Mouse (Mus musculus): ENCODE results near the gene Parp3. TPM values are rescaled to one million over a fixed set of nuclear protein-coding genes. Genes with fewer than 3 reads are reported as not detected.

The Parp3 gene
- polyA plus RNA-seq, 1 experiment from 2014 or later = 2.7 TPM

DNA sequence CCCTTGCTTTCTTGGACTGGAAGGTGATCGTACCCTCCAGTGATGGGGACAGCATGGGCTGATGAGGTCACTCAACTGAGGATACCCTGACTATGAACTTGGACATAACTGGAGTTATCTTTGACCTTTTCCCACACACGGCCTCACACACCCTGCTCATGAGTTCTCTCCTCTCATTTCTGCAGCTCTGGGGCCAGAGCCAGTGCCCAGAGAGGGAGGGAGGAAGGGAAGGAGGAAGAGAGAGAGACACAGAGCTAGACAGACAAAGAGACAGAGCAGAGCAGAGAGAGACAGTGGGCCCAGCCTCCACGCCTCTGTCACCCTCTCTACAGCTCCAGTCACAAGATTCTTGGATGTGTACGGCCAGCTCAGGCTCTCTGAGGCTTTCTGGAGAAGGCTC lies 4.4 kb downstream of the Parp3 start:
- Histone ChIP-seq H3K4me1 (peaks cover 67% of the 10 kb centered on the region), H3K9me3 (replicated peaks) (no peaks in the 10 kb centered on the region), H3K36me3 (no peaks in the 10 kb centered on the region), H3K4me3 (no peak overlapping the region), H3K27me3 (ENCODE audit: low read depth, poor library complexity, severe bottlenecking) (peaks cover 14% of the 10 kb centered on the region), H3K27ac (replicated peaks) (peak overlapping the region; percentile 56; the same call in 1 of the 2 replicates)
- WGBS = 71% methylated on average over 4 of the region's 4 CpGs
- no peak for DNase-seq (ENCODE audit: low spot score)

DNA sequence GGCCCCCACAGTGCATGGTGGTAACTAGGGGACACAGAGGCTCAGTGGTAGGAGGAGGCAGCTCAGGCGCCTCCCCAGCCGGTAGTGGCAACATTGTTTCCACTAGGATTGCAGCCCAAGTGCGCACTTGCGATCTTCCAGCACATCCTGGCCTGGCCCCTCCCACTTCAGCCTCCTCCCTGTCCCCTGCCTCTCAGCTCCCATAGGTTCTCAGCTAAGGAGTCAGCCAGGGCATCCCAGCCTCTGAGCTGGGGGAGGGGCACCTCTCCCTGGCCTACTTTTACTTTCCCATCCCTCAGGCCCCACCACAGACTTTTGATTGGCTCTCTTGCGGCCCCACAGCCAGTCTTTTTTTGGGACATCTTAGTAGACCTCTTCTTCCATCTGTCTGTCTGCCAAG lies 4.9 kb downstream of the Parp3 start:
- H3K27me3 ChIP-seq (ENCODE audit: low read depth, poor library complexity, severe bottlenecking) = peaks cover 14% of the 10 kb centered on the region
- no peaks in the 10 kb centered on the region for H3K9me3 ChIP-seq (replicated peaks)
- H3K4me1 ChIP-seq = peaks cover 63% of the 10 kb centered on the region
- H3K27ac ChIP-seq (replicated peaks) = 0 out of 2 replicates have a peak overlapping the region, but pooled peaks have one; percentile 56
- peak overlapping the region; percentile 31 for H3K4me3 ChIP-seq
- H3K36me3 ChIP-seq = no peaks in the 10 kb centered on the region
- peak; percentile 48 for DNase-seq (ENCODE audit: low spot score)
- WGBS = 11% methylated on average over 5 of the region's 5 CpGs

- no peak for DNase-seq (ENCODE audit: low spot score)
- H3K4me3 ChIP-seq = peak overlapping the region; percentile 31
- H3K27ac ChIP-seq (replicated peaks) = 0 out of 2 replicates have a peak overlapping the region, but pooled peaks have one; percentile 56
- H3K9me3 ChIP-seq (replicated peaks) = no peaks in the 10 kb centered on the region
- peaks cover 57% of the 10 kb centered on the region for H3K4me1 ChIP-seq
- H3K36me3 ChIP-seq = peaks cover 2% of the 10 kb centered on the region
- WGBS = 64% methylated on average over 14 of the region's 14 CpGs
- peaks cover 16% of the 10 kb centered on the region for H3K27me3 ChIP-seq (ENCODE audit: low read depth, poor library complexity, severe bottlenecking)
Observed at GRCm38 (mm10) chr9:106470991-106471750, 5.6 kb downstream of the Parp3 start.

- H3K27ac ChIP-seq (replicated peaks) = no peak overlapping the region
- peaks cover 14% of the 10 kb centered on the region for H3K36me3 ChIP-seq
- no peak overlapping the region for H3K4me3 ChIP-seq
- H3K4me1 ChIP-seq = peaks cover 55% of the 10 kb centered on the region
- no peaks in the 10 kb centered on the region for H3K9me3 ChIP-seq (replicated peaks)
- 78% methylated on average over 9 of the region's 9 CpGs for WGBS
- peaks cover 28% of the 10 kb centered on the region for H3K27me3 ChIP-seq (ENCODE audit: low read depth, poor library complexity, severe bottlenecking)
- no peak for DNase-seq (ENCODE audit: low spot score)
Observed at GRCm38 (mm10) chr9:106469776-106470175, 7.0 kb downstream of the Parp3 start.

DNA sequence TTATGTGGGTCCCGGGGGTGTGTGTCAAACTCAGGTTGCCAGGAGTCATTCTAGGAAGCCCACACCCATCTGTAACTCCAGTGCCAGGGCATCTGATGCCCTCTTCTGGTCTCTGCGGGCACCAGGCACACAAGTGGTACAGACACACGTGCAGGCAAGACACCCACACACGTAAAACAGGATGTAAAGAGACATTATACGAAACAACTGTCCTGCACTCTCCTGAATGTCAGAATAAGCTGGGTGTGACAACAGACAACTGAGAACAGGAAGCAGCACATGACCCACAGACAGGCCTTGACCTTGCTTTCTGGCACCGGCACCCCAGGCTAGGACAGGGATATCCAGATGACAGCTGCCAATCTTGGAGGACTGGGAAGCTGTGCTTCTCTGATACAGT lies 7.4 kb downstream of the Parp3 start:
- Histone ChIP-seq H3K27ac (replicated peaks) (no peak overlapping the region), H3K9me3 (replicated peaks) (no peaks in the 10 kb centered on the region), H3K4me1 (peaks cover 55% of the 10 kb centered on the region), H3K27me3 (ENCODE audit: low read depth, poor library complexity, severe bottlenecking) (peaks cover 33% of the 10 kb centered on the region), H3K4me3 (no peak overlapping the region), H3K36me3 (peaks cover 19% of the 10 kb centered on the region)
- WGBS = 78% methylated on average over 6 of the region's 6 CpGs
- DNase-seq (ENCODE audit: low spot score) = no peak

DNA sequence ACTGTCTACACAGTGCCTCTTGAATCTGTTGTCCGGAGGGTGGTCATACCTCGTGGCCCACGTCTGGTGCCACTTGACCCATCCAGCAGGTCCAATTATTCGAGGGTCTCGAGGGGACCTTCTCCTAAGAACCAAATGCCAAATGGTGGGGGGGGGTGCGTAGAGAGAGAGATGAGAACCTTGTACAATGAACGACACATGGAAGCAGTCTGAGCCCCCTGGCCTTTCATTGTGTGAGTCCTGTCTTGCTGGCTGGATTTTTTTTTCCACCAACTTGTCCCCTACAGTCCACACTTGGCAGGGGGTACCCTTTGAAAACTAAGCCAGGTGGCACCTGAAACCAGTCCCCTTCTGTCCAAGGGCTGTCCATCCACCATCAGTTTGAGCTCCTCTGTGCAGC lies 9.0 kb downstream of the Parp3 start:
- Histone ChIP-seq H3K4me3 (no peak overlapping the region), H3K27me3 (ENCODE audit: low read depth, poor library complexity, severe bottlenecking) (peaks cover 42% of the 10 kb centered on the region), H3K27ac (replicated peaks) (no peak overlapping the region), H3K4me1 (peaks cover 54% of the 10 kb centered on the region), H3K36me3 (peaks cover 35% of the 10 kb centered on the region), H3K9me3 (replicated peaks) (no peaks in the 10 kb centered on the region)
- no peak for DNase-seq (ENCODE audit: low spot score)
- WGBS = 90% methylated on average over 7 of the region's 7 CpGs

DNA sequence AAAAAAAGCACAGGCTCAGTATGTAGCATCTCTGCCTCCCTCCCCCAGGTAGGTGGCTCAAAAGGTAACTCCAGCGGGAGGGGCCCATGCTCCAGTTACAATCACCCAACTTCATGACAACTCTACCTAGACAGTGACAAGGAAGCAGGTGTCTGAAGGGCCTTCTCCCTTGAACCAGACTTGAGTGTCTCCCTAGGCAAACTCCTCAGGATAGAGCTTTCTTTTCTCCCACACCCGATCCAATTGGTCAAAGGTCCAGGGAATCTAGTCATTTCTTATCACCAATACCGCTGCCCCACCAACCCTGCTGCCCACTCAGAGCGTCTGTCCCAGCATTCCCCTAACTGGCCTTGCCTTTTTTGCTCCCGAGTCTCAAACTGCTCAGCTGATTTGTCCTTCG lies 10.0 kb downstream of the Parp3 start:
- Histone ChIP-seq H3K4me3 (no peak overlapping the region), H3K4me1 (peaks cover 52% of the 10 kb centered on the region), H3K27ac (replicated peaks) (no peak overlapping the region), H3K27me3 (ENCODE audit: low read depth, poor library complexity, severe bottlenecking) (peaks cover 50% of the 10 kb centered on the region), H3K36me3 (peaks cover 45% of the 10 kb centered on the region), H3K9me3 (replicated peaks) (no peaks in the 10 kb centered on the region)
- no peak for DNase-seq (ENCODE audit: low spot score)
- 92% methylated on average over 6 of the region's 6 CpGs for WGBS

GRCm38 (mm10) chr9:106465571-106466200 lies 11.1 kb downstream of the Parp3 start, which contains the start of gene Gpr62:
Gene Gpr62, minus strand, starts transcription at chr9:106465938.
- Histone ChIP-seq H3K36me3 (peaks cover 55% of the 10 kb centered on the region), H3K9me3 (replicated peaks) (no peaks in the 10 kb centered on the region), H3K27me3 (ENCODE audit: low read depth, poor library complexity, severe bottlenecking) (peaks cover 42% of the 10 kb centered on the region), H3K4me1 (peaks cover 49% of the 10 kb centered on the region), H3K27ac (replicated peaks) (peak within 1 kb of the TSS; percentile 85), H3K4me3 (peak within 1 kb of the TSS; percentile 54)
- 29% methylated on average over 26 of the region's 26 CpGs for WGBS
- no peak for DNase-seq (ENCODE audit: low spot score)

DNA sequence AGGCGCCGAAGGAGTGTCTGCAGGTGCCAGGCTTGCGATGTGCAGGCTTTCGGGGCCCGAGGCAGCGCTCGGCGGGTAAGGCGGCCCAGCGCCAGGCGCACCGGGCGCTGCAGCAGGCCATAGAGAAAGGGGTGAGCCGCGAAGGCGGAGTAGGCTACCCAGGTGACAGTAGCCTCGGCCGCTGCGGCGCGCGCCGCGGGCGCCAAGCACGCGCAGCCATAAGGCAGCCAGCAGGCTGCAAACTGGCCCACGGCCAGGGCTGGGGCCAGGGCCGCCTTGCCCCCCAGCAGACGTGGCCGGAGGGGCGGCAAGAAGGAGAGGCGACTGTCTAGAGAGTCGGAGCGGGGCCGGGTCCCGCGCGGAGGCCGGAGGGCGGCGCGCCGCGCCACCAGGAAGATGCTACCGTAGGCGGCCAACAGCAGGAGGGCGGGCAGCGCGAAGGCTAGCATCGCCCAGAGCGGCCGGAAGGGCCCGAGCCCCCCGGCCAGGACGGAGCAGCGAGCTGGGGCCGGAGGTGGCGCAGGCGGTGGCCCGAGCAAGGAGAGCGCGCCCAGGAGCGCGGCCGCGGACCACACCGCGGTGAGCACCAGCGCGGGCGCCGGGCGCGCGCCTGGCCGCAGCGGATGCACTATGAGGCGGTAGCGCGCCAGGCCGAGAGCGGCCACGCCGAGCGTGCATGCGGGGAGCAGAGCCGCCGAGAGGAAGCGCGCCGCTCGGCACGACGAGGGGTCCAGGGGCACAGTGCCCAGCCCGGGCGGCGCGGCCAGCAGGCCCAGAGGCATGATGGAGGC lies 11.8 kb downstream of the Parp3 start:
- Histone ChIP-seq H3K36me3 (peaks cover 63% of the 10 kb centered on the region), H3K4me1 (peaks cover 56% of the 10 kb centered on the region), H3K27me3 (ENCODE audit: low read depth, poor library complexity, severe bottlenecking) (peaks cover 42% of the 10 kb centered on the region), H3K4me3 (peak overlapping the region; percentile 54), H3K27ac (replicated peaks) (peak overlapping the region; percentile 85), H3K9me3 (replicated peaks) (no peaks in the 10 kb centered on the region)
- 1% methylated on average over 98 of the region's 99 CpGs for WGBS
- DNase-seq (ENCODE audit: low spot score) = peak; percentile 74

DNA sequence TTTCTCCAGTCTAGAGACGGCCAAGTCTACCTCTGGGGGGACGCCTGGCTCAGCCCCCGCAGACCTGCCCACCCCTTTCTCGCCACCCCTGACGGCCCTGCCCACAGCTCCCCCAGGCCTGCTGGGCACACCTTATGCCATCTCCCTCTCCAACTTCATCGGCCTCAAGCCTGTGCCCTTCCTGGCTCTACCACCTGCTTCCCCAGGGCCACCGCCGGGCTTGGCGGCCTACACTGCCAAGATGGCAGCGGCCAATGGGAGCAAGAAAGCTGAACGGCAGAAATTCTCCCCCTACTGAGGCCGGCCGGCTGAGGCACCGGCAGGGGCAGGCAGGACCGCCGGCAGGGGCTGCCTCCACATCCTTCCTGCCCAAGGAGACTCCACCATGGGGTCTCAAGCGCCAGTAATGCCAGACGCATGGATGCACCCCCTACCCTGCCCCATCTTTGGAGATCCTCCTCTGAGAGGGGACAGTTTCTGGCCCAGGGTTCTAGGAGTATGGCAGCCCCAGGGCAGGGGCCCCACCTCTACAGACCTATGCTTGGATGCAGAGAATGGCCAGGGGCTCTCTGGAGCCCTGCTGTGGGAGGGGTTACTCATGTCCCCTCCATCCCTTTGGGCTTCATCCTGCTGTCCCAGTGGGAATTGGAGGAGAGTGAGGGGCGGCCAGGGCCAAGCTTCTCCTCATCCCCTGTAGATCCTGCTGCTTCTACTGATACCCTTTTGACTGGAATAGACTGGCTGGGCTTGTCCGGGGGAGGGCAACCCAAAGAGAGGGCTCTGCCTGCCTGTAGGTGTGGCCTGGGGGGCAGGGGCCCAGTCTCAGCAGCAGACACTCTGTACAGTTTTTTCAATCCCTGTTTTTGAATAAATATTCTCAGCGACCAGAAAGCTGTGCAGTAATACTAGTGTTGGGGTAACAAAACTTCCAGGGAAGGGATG lies 13.4 kb downstream of the Parp3 start:
- peaks cover 66% of the 10 kb centered on the region for H3K4me1 ChIP-seq
- 87% methylated on average over 21 of the region's 21 CpGs for WGBS
- H3K27me3 ChIP-seq (ENCODE audit: low read depth, poor library complexity, severe bottlenecking) = peaks cover 42% of the 10 kb centered on the region
- no peak for DNase-seq (ENCODE audit: low spot score)
- no peaks in the 10 kb centered on the region for H3K9me3 ChIP-seq (replicated peaks)
- H3K4me3 ChIP-seq = peak overlapping the region; percentile 54; the same call in 1 of the 2 replicates
- no peak overlapping the region for H3K27ac ChIP-seq (replicated peaks)
- H3K36me3 ChIP-seq = peaks cover 78% of the 10 kb centered on the region

DNA sequence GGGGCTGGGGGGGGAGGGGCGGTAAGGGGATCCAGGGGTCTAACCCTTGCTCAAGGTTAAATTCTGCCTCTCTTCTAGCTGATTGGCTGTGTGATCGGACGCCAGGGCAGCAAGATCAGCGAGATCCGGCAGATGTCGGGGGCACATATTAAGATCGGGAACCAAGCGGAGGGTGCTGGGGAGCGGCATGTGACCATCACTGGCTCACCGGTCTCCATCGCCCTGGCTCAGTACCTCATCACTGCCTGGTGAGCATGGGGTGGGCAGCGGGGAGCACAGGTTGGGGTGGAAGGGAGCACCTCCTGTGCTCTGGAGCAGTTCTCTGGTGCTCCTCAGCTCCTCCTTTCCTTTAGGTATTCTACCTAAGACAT lies 14.3 kb downstream of the Parp3 start:
- Histone ChIP-seq H3K9me3 (replicated peaks) (no peaks in the 10 kb centered on the region), H3K27ac (replicated peaks) (no peak overlapping the region), H3K4me3 (no peak overlapping the region; the same call in 1 of the 2 replicates), H3K4me1 (peaks cover 75% of the 10 kb centered on the region), H3K36me3 (peaks cover 88% of the 10 kb centered on the region), H3K27me3 (ENCODE audit: low read depth, poor library complexity, severe bottlenecking) (peaks cover 42% of the 10 kb centered on the region)
- no peak for DNase-seq (ENCODE audit: low spot score)
- 94% methylated on average over 12 of the region's 12 CpGs for WGBS

Measured in midbrain, embryonic 10.5 days (tissue).